Mouse (Mus musculus) mouse trophoblast stem cell (cell line): ENCODE results near the gene Ankrd42.

Experiments
- in situ Hi-C, 2 experiments: fragments of 300-500 bp; cut with MseI, MboI; formaldehyde crosslinking; loops; 2 replicates in 1 of 2; 3 replicates in 1 of 2; pipeline ENCODE4 v1.15.1; 2025

Ankrd42 gene

DNA sequence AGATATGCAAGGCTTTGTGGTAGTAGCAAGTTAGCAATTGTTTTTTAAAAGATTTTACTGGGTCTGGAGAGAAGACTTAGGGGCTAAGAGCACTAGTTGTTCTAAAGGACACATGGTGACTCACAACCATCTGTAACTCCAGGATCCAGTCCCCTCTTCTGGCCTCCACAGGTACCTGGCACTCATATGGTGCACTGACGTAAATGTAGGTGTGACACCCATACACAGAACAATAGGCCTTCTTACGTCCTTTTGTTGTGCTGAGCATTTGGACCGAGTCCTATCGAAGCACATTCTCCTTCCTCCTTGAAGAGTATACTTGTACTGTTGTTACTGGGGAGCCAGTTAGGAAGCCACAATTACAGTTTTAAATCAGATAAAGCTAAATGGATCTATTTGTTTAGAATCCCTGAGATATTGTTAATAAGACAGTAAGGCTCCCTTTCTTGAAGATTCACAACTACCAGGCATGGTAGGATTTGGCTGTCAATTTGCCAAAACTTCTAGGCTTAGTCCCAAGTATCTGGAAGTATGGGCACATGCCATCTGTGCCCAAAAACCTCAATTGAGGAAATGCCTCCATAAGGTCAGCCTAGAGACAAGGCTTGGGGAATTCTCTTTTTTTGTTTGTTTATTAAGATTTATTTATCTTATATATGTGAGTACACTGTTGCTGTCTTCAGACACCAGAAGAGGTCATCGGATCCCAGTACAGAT, 56.3 kb downstream of the Ankrd42 start:
- in situ Hi-C loops: no loop called here

GRCm38 (mm10) chr7:92566775-92567174, 70.2 kb downstream of the Ankrd42 start:
- in situ Hi-C loops: no loop called here

DNA sequence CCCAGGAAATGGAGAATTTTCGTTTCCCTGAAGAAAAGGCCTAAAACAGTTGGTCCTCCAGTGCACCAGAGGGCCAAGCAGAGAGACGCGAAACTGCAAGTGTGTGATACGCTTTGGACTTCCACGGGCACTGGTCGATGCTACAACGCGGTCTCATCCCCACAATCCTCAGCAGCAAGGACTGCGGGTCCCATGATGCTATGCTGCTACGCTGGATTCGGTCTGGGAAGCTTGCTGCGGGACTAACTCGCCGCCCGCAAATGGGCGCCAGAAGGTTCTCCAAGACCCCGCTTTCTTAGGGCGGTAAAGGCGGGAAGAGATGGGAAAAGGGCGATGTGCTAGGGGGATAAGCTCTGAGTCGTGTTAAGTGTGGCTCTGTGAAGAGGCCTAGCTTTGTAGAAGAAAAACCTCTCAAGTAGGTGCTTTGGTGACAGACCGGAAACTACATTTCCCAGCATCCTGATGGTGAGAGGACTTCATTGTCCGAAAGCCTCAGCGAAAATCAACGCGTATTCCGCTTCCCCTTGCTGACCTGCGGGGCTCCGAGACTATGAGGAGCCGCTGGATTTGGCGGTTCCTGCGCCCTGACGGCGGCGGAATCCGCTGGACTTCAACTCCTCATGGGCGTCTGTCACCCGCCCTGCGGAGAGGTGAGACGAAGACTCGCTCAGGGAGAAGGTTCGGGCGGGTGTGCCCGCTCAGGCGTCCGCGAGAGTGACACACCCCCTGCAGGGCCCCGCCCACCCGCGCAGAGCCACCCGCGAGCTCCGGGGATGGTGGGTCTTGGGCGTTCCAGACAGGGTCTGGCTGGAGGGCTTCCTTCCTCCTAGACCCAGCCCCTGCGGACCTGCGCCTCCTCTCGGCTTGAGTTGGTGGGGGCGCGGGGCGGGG, 75.7 kb downstream of the Ankrd42 start, which contains the start of gene Ccdc90b:
Gene Ccdc90b, plus strand, starts transcription at position 164 of the 891 bp plus-strand sequence.
- in situ Hi-C loops: no loop called here

GRCm38 (mm10) chr7:92558744-92559143, 78.2 kb downstream of the Ankrd42 start:
- in situ Hi-C loops: loop anchor here in 1 of 2 experiments (10.0 kb wide), 1 partner anchor 454 kb away; no protein-coding TSS in a partner anchor

- in situ Hi-C loops: loop anchor here in 1 of 2 experiments (10.0 kb wide), 1 partner anchor 446 kb away; no protein-coding TSS in a partner anchor
Measured at GRCm38 (mm10) chr7:92550990-92551392, 86.0 kb downstream of the Ankrd42 start.

DNA sequence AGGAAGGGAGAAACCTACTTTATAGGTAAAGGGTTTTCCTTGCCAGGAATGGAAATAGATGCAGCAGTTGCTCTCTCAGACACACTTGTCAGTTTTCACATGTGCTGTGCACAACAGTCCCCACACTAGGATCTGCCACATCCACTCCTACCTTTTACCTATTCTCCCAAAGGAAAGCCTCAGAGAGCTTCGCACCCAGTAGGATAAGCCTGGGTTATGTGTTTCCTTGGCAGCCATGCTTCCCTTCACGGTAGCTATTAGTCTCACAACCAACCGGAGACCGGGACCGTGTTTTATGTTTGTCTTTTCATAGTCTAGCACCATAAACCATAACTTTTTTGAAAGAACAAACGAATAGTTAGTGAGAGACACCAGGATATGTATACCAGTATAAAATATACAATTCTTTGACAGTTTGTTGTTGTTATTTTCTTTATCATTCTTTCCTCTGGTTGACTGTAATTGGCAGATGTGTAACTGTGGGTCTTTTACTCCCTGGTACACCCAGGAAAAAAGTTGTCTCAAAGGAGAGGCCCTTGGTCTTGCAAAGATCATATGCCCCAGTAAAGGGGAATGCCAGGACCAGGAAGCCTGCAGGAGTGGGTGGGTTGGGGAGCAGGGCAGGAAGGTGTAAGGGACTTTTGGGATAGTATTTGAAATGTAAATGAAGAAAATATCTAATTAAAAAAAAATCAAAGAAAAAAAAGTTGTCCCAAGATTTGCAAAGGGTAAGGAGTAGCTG, 86.5 kb downstream of the Ankrd42 start:
- in situ Hi-C loops: loop anchor here in 1 of 2 experiments (10.0 kb wide), 1 partner anchor 446 kb away; no protein-coding TSS in a partner anchor

- in situ Hi-C loops: loop anchor here in 1 of 2 experiments (10.0 kb wide), 1 partner anchor 442 kb away; no protein-coding TSS in a partner anchor
Measured at GRCm38 (mm10) chr7:92546763-92547162, 90.2 kb downstream of the Ankrd42 start.

DNA sequence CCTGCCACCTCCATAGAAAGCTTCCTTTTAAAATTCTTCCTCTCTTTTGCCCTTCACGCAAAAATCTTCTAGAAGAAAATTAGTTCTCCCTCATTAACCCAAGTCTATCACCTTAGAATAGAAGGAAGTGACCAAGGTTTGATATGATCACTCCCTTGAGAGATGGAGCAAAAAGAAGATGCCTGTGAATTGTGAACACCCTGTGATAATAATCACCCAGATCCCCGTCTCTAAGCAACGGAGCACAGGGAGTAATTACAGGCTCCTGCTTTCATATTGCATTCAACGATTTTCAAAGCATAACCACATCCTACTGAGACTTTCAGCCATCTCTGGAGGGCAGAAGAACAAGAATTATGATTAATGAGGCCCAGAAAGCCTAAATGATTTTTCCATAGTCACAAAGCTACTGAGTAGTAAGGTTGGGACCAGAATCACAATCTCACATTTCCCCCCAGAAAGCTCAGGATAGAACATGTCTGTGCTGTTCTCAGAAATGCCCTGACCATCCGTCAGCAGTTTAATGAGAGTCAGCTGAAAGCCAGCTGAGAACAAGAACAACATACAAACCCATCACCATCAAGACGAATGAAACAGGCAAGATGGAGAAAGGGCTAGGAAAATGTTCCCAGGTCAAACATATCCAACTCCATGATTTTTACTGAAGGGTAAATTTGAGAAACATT, 104.4 kb downstream of the Ankrd42 start:
- in situ Hi-C loops: no loop called here
